Mouse (Mus musculus) ES-Bruce4 (cell line): ENCODE data around the gene Rps6ka1.

Source experiments
- CTCF ChIP-seq: IDR thresholded peaks from one replicate; pipeline ENCODE4 v1.8.1; 2011; ENCODE audit warnings: low read depth, low read length
- EP300 ChIP-seq: IDR thresholded peaks from 2 replicates; pipeline ENCODE4 v1.6.1; 2011; ENCODE audit warnings: low read depth, low read length; ENCODE audit not compliant: insufficient read depth
- POLR2A ChIP-seq: IDR thresholded peaks from one replicate; pipeline ENCODE4 v1.8.1; 2011; ENCODE audit warnings: low read length; ENCODE audit not compliant: insufficient read depth

DNA sequence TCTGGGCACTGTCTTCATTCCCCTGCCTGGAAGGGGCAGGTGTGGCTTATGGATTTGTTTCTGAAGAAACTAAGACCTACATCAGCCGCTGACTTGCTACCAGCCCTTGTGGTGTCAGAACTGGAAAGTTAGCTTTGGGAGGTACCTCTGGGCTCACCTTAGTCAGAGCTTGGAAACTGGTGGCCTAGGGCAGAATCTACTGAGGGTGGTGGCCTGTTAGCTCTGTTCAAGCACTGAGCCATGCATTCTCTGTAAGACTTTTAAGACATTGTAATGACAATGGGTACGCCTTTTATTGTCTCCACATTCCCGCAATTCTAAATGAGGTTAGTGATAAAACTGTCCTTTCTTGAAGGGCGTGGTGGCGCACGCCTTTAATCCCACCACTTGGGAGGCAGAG is 12.8 kb upstream of the Rps6ka1 start:
- TF ChIP-seq CTCF (no peak), POLR2A (no peak), EP300 (peak; percentile 75)
